Mouse (Mus musculus): ENCODE measurements around the gene Fbxo17.
A peak's percentile ranks its signal among the peaks of the same experiment; 100 is the strongest.
"Not testable (repeated sequence)": the region's sequence is repeated elsewhere in the genome, so short reads cannot be mapped to it uniquely, and the experiment has no call there.

Gene Fbxo17

GRCm38 (mm10) chr7:28716590-28717281 lies at the start of gene Fbxo17:
TSS of gene Fbxo17 (plus strand) at chr7:28716804.
- no peak for DNase-seq (ENCODE audit: extremely low read depth, low read depth, low spot score)

- DNase-seq (ENCODE audit: extremely low read depth, low read depth, low spot score): no peak
Measured at GRCm38 (mm10) chr7:28671172-28671571, 45.4 kb upstream of the Fbxo17 start.

- DNase-seq (ENCODE audit: extremely low read depth, low read depth, low spot score): no peak
Measured at GRCm38 (mm10) chr7:28672276-28672675, 44.3 kb upstream of the Fbxo17 start.

GRCm38 (mm10) chr7:28672786-28673185 lies 43.8 kb upstream of the Fbxo17 start:
- DNase-seq (ENCODE audit: extremely low read depth, low read depth, low spot score): not testable (repeated sequence)

- DNase-seq (ENCODE audit: extremely low read depth, low read depth, low spot score): no peak
Measured at GRCm38 (mm10) chr7:28674994-28675393, 41.6 kb upstream of the Fbxo17 start.

- no peak for DNase-seq (ENCODE audit: extremely low read depth, low read depth, low spot score)
Measured at GRCm38 (mm10) chr7:28675746-28676145, 40.9 kb upstream of the Fbxo17 start.

- DNase-seq (ENCODE audit: extremely low read depth, low read depth, low spot score): no peak
Measured at GRCm38 (mm10) chr7:28676811-28677541, 39.6 kb upstream of the Fbxo17 start.

- DNase-seq (ENCODE audit: extremely low read depth, low read depth, low spot score): no peak
Measured at GRCm38 (mm10) chr7:28677624-28678023, 39.0 kb upstream of the Fbxo17 start.

GRCm38 (mm10) chr7:28691075-28691474 lies 25.5 kb upstream of the Fbxo17 start:
- DNase-seq (ENCODE audit: extremely low read depth, low read depth, low spot score): no peak

GRCm38 (mm10) chr7:28692545-28693320 lies 23.9 kb upstream of the Fbxo17 start, which contains the start of gene Fbxo27:
TSS of gene Fbxo27 (plus strand) at chr7:28692849.
- DNase-seq (ENCODE audit: extremely low read depth, low read depth, low spot score): no peak

GRCm38 (mm10) chr7:28693321-28693966 lies 23.2 kb upstream of the Fbxo17 start:
- DNase-seq (ENCODE audit: extremely low read depth, low read depth, low spot score): peak; percentile 83

- no peak for DNase-seq (ENCODE audit: extremely low read depth, low read depth, low spot score)
Measured at GRCm38 (mm10) chr7:28694423-28694822, 22.2 kb upstream of the Fbxo17 start.

- no peak for DNase-seq (ENCODE audit: extremely low read depth, low read depth, low spot score)
Measured at GRCm38 (mm10) chr7:28694966-28695511, 21.6 kb upstream of the Fbxo17 start.

- DNase-seq (ENCODE audit: extremely low read depth, low read depth, low spot score): no peak
Measured at GRCm38 (mm10) chr7:28697277-28697676, 19.3 kb upstream of the Fbxo17 start.

- no peak for DNase-seq (ENCODE audit: extremely low read depth, low read depth, low spot score)
Measured at GRCm38 (mm10) chr7:28700269-28700668, 16.3 kb upstream of the Fbxo17 start.

- DNase-seq (ENCODE audit: extremely low read depth, low read depth, low spot score): not testable (repeated sequence)
Measured at GRCm38 (mm10) chr7:28701306-28701705, 15.3 kb upstream of the Fbxo17 start.

GRCm38 (mm10) chr7:28702601-28703143 lies 13.9 kb upstream of the Fbxo17 start:
- no peak for DNase-seq (ENCODE audit: extremely low read depth, low read depth, low spot score)

- DNase-seq (ENCODE audit: extremely low read depth, low read depth, low spot score): no peak
Measured at GRCm38 (mm10) chr7:28709454-28709853, 7.2 kb upstream of the Fbxo17 start.

- DNase-seq (ENCODE audit: extremely low read depth, low read depth, low spot score): no peak
Measured at GRCm38 (mm10) chr7:28710962-28711361, 5.6 kb upstream of the Fbxo17 start.

GRCm38 (mm10) chr7:28714667-28715066 lies 1.9 kb upstream of the Fbxo17 start:
- DNase-seq (ENCODE audit: extremely low read depth, low read depth, low spot score): no peak

All from fat pad, adult 2 months (tissue).